Comparison of ENCODE assay signal across 8 mouse cellular contexts in the genomic region with DNA sequence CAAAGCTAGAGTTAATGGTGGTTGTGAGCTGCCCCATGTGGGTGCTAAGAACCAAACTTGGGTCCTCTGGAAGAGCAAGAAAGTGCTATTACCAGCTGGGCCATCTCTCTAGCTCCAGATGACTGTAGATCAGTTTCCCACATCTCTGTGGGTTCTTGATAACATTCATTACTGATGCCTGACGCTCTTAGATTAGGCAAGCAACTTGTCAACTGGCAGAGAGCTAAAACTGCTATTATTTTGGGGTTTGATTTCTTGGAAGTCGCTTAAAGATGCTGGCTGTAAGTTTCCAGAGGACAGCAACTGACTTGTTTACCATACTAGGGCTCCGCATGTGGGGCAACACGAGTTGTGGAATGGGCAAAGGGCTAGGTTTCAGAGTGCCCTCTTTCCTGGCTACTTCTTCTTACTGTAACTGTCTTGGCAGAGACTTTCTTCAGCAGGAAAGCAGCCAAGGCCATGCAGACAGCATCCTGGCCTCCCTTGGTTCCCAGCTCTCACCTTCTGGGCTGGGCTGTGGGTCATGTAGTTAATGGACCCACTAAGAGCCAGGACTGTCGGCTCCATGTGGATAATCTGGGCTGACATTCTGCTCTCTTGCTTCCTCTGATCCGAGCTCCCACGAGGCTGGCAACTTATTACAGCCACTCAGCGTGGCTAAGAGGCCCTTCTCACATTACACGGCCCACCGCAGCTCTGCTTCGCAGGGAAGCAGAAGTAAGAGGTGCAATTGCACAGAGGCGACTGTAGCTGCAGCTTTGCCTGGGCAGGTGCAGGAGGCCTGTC.
DNase-seq lines count a peak whose midpoint lies in the region; ATAC-seq lines count a peak whose summit lies in the region.

No protein-coding gene starts in this region.

- H3K4me3 ChIP-seq in kidney, embryonic 14.5 days (ENCODE audit: low read length): no peak overlapping the region
- H3K4me3 ChIP-seq in hindbrain, embryonic 10.5 days: no peak overlapping the region

- H3K9ac ChIP-seq in kidney, embryonic 14.5 days (ENCODE audit: low read depth, low read length): no peak overlapping the region

- no peaks in the 10 kb centered on the region for H3K36me3 ChIP-seq in kidney, embryonic 14.5 days (ENCODE audit: control insufficient read depth, insufficient read depth, low read length)
- H3K36me3 ChIP-seq in hindbrain, embryonic 10.5 days: peaks cover 8% of the 10 kb centered on the region; the same call in 1 of the 2 replicates

- DNase-seq in kidney, adult 11 months: no peak
- DNase-seq in cerebellum, adult 9-10 months: peak; percentile 81
- DNase-seq in hindbrain, embryonic 10.5 days (ENCODE audit: low spot score): no peak
- DNase-seq in layer of hippocampus, postnatal 14 days (ENCODE audit: low spot score in 2 of 2): no peak
- no peak for DNase-seq in ovary, postnatal 36 days (ENCODE audit: low spot score)
- no peak for DNase-seq in urinary bladder, postnatal 10 days (ENCODE audit: low spot score)

- WGBS in kidney, embryonic 14.5 days: 29% methylated on average over 12 of the region's 12 CpGs
- 41% methylated on average over 12 of the region's 12 CpGs for WGBS in hindbrain, embryonic 10.5 days

- no peaks in the 10 kb centered on the region for H3K27me3 ChIP-seq in kidney, embryonic 14.5 days (ENCODE audit: control insufficient read depth, insufficient read depth, low read length)
- no peaks in the 10 kb centered on the region for H3K27me3 ChIP-seq in hindbrain, embryonic 10.5 days (ENCODE audit: insufficient read depth, poor library complexity, severe bottlenecking)

- peaks cover 11% of the 10 kb centered on the region; the same call in 1 of the 2 replicates for H3K4me1 ChIP-seq in kidney, embryonic 14.5 days (ENCODE audit: control insufficient read depth, insufficient read depth, low read length)
- peaks cover 16% of the 10 kb centered on the region for H3K4me1 ChIP-seq in hindbrain, embryonic 10.5 days (replicated peaks)

- ATAC-seq in kidney, embryonic 14.5 days (ENCODE audit: low FRiP score, low TSS enrichment): peak; percentile 67
- ATAC-seq in megakaryocyte progenitor cell, adult 5-6 weeks (replicated peaks; ENCODE audit: poor library complexity): peak; percentile 70

- peak overlapping the region; percentile 5; the same call in 1 of the 2 replicates for H3K4me2 ChIP-seq in kidney, embryonic 14.5 days (replicated peaks; ENCODE audit: low read depth, low read length)

- no peak overlapping the region; the same call in 1 of the 2 replicates for H3K27ac ChIP-seq in kidney, embryonic 14.5 days (ENCODE audit: low read depth, low read length)
- H3K27ac ChIP-seq in hindbrain, embryonic 10.5 days: peak overlapping the region; percentile 73

- H3K9me3 ChIP-seq in kidney, embryonic 14.5 days (ENCODE audit: control insufficient read depth, low read length): no peaks in the 10 kb centered on the region
- H3K9me3 ChIP-seq in hindbrain, embryonic 10.5 days: no peaks in the 10 kb centered on the region
